Mouse (Mus musculus) frontal cortex, adult 2 months (tissue): ENCODE data around the gene Mst1. TPM values are rescaled to one million over a fixed set of nuclear protein-coding genes. Genes with fewer than 3 reads are reported as not detected.
A peak's percentile ranks its signal among the peaks of the same experiment; 100 is the strongest.

Source experiments
- DNase-seq, 2 experiments: peaks; one replicate each; pipeline ENCODE4 v3.0.0; 2022; ENCODE audit warnings: low spot score in 1 of 2; ENCODE audit errors: extremely low spot score in 1 of 2
- polyA plus RNA-seq: library from polyadenylated mRNA; depleted of rRNA; stranded (reverse); fragments of >200 nt; gene quantifications from 2 replicates; pipeline ENCODE4 v1.2.3, GENCODE M21; 2012; rRNA removed

Gene Mst1
- polyA plus RNA-seq: 0.04 and 0.19 TPM in 2 replicates

GRCm38 (mm10) chr9:108080168-108080567 lies at the start of gene Mst1:
Mst1 (plus strand) TSS chr9:108080436.
- DNase-seq: no peak

DNA sequence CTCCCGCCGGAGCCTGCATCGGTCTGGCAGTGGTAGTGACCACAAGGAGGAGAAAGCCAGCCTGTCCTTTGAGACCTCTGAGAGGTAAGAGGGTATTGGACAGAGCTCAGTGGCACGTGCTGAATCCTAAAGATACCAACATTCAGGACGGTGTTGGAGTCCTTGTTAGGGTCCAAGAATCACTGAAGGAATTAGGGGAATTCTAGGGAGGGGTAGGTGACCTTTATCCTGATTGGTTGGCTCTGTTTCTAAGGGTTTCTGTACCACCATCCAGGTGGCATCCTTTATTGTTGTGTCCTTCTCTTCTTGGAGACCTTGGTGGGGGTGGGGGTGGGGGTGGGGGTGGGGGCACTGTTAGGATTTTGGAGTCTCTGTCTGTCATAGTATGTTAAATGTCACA lies 48.1 kb upstream of the Mst1 start:
- DNase-seq: no peak

GRCm38 (mm10) chr9:108035331-108036156 lies 44.7 kb upstream of the Mst1 start:
- no peak for DNase-seq

- DNase-seq: no peak
Measured at GRCm38 (mm10) chr9:108044751-108045492, 35.3 kb upstream of the Mst1 start.

DNA sequence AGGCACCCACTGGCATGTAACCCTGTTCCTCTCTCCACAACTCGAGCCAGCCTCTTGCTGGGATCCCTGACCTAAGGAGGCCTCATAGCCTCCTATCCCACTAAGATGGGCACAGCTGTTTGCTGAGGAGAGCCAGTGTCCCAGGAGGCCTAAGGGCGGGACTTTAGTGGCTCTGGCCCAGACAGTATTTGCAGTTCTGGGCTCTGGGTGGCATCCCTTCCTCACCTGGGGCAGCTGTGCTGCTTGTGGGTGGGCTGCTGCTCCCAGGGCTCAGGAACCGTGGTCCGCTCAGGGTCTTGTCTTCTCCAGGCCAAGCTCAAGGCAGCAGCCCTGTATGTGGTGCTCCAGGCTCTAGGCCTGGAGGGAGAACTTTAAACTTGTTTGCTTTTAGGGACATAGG lies 33.7 kb upstream of the Mst1 start:
- DNase-seq: no peak

GRCm38 (mm10) chr9:108047601-108048565 lies 32.4 kb upstream of the Mst1 start:
- DNase-seq: no peak

- no peak for DNase-seq
Measured at GRCm38 (mm10) chr9:108048566-108048955, 31.7 kb upstream of the Mst1 start.

- DNase-seq: peak; percentile 96 to 98
Measured at GRCm38 (mm10) chr9:108049016-108049455, 31.2 kb upstream of the Mst1 start, which contains the start of gene Gmppb. Gmppb (plus strand) TSS chr9:108049242.

DNA sequence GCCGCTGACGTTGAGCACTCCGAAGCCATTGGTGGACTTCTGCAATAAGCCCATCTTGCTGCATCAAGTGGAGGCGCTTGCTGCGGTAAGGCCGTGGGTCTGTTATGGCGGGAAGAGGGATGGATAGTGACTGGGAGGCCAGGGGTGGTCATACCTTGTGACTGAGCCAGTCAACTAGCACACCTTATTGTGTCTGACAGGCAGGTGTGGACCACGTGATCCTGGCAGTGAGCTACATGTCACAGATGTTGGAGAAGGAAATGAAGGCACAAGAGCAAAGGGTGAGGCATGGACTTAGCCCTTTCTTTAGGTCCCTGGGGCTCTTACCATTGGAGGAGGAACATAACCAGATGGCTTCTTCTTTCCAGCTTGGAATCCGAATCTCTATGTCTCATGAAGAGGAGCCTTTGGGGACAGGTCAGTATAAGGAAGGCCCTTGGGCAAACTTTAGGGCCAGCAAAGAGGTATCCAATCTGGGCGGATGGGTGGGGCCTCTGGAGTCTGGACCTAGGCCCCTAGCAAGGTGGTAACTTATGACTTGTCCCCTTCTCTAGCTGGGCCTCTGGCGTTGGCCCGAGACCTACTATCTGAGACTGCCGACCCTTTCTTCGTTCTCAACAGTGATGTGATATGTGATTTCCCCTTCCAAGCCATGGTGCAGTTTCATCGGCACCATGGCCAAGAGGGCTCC lies 30.5 kb upstream of the Mst1 start:
- no peak for DNase-seq

- DNase-seq: no peak
Measured at GRCm38 (mm10) chr9:108051184-108051930, 28.9 kb upstream of the Mst1 start.

GRCm38 (mm10) chr9:108051931-108052220 lies 28.4 kb upstream of the Mst1 start:
- no peak for DNase-seq

DNA sequence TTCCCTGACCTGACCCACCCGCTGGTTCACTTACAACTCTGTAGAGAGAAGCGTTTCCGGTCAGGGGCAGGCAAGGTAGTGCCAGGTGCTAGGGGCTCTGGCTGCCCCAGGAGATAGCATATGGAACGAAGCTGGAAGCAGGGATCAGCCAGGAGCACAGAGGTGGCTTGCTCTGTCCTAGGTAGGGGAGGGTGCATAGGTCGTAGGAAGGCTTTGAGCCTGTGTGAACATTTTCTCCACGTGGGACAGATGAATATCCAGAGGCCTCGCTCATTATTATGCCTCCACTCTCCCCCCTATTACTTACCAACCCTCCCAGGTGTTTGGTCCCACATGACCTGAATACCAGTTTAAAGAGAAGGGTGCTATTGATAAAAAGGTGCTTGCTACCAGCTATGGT lies 27.8 kb upstream of the Mst1 start:
- DNase-seq: no peak

- DNase-seq: peak; percentile 96 to 99
Measured at GRCm38 (mm10) chr9:108052885-108053664, 27.2 kb upstream of the Mst1 start, which contains the start of gene Amigo3. Amigo3 (plus strand) TSS chr9:108053159.

DNA sequence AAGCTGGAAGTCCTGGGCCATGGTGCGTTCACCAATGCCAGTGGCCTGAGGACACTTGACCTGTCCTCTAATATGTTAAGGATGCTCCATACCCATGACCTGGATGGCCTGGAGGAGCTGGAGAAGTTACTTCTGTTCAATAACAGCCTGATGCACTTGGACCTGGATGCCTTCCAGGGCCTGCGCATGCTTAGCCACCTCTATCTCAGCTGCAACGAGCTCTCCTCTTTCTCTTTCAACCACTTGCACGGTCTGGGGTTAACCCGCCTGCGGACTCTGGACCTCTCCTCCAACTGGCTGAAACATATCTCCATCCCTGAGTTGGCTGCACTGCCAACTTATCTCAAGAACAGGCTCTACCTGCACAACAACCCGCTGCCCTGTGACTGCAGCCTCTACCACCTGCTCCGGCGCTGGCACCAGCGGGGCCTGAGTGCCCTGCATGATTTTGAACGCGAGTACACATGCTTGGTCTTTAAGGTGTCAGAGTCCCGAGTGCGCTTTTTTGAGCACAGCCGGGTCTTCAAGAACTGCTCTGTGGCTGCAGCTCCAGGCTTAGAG lies 26.5 kb upstream of the Mst1 start:
- no peak for DNase-seq

DNA sequence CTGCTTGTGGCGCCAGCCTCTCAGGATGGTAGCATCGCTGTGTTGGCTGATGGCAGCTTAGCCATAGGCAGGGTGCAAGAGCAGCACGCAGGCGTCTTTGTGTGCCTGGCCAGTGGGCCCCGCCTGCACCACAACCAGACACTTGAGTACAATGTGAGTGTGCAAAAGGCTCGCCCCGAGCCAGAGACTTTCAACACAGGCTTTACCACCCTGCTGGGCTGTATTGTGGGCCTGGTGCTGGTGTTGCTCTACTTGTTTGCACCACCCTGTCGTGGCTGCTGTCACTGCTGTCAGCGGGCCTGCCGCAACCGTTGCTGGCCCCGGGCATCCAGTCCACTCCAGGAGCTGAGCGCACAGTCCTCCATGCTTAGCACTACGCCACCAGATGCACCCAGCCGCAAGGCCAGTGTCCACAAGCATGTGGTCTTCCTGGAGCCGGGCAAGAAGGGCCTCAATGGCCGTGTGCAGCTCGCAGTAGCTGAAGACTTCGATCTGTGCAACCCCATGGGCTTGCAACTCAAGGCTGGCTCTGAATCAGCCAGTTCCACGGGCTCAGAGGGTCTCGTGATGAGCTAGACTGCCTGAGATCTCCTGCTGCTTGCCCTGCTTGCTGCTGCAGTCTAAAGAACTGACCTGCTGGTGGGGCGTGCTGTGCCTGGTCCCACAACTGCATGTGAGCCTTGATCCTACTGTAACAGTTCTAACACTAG lies 25.8 kb upstream of the Mst1 start:
- DNase-seq: no peak

DNA sequence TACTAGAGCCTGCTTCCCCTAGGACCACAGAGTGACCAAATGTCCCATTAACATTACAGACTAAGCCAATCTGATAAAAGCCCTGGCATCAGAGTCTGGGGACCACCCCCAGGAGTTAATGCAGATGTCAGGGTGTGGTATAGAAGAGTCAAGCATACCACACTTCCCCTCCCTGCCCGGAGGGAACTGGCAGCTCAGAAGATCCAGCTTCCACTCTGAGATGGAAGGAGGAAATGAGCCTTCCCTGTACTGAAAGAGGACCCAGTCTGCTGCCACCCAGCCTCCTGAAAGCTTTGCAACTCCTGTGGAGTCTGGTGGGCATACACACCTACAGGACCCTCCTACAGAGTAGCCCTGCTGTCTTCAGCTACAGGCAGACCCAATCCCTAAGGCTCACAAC lies 25.2 kb upstream of the Mst1 start:
- DNase-seq: no peak

- no peak for DNase-seq
Measured at GRCm38 (mm10) chr9:108055661-108056237, 24.5 kb upstream of the Mst1 start.
